Mouse (Mus musculus): Measurements from ENCODE around the gene Dpm2.

Dpm2 gene

GRCm38 (mm10) chr2:32570698-32571494, at the start of gene Dpm2:
Dpm2 (plus strand) TSS chr2:32570858.
- DNase-seq (ENCODE audit: low spot score in 2 of 2): peak; percentile 90 to 92

- no peak for DNase-seq (ENCODE audit: low spot score in 2 of 2)
Measured at GRCm38 (mm10) chr2:32524536-32525031, 46.1 kb upstream of the Dpm2 start.

GRCm38 (mm10) chr2:32525816-32526215, 44.8 kb upstream of the Dpm2 start:
- DNase-seq (ENCODE audit: low spot score in 2 of 2): no peak

- no peak for DNase-seq (ENCODE audit: low spot score in 2 of 2)
Measured at GRCm38 (mm10) chr2:32527468-32527966, 43.1 kb upstream of the Dpm2 start.

GRCm38 (mm10) chr2:32528326-32528725, 42.3 kb upstream of the Dpm2 start:
- no peak for DNase-seq (ENCODE audit: low spot score in 2 of 2)

GRCm38 (mm10) chr2:32530479-32530878, 40.2 kb upstream of the Dpm2 start:
- DNase-seq (ENCODE audit: low spot score in 2 of 2): no peak

- DNase-seq (ENCODE audit: low spot score in 2 of 2): no peak
Measured at GRCm38 (mm10) chr2:32533163-32533562, 37.5 kb upstream of the Dpm2 start.

- DNase-seq (ENCODE audit: low spot score in 2 of 2): peak; percentile 61 to 70
Measured at GRCm38 (mm10) chr2:32534061-32534732, 36.5 kb upstream of the Dpm2 start.

- peak; percentile 96 to 98 for DNase-seq (ENCODE audit: low spot score in 2 of 2)
Measured at GRCm38 (mm10) chr2:32534733-32535471, 35.8 kb upstream of the Dpm2 start, which contains the start of gene Fam102a. Fam102a (plus strand) TSS chr2:32535332.

- DNase-seq (ENCODE audit: low spot score in 2 of 2): peak; percentile 43 to 53
Measured at GRCm38 (mm10) chr2:32535501-32535991, 35.1 kb upstream of the Dpm2 start.

- no peak for DNase-seq (ENCODE audit: low spot score in 2 of 2)
Measured at GRCm38 (mm10) chr2:32536086-32536633, 34.5 kb upstream of the Dpm2 start.

GRCm38 (mm10) chr2:32536634-32537359, 33.9 kb upstream of the Dpm2 start:
- DNase-seq (ENCODE audit: low spot score in 2 of 2): peak; percentile 58 to 62

GRCm38 (mm10) chr2:32537360-32537905, 33.2 kb upstream of the Dpm2 start:
- DNase-seq (ENCODE audit: low spot score in 2 of 2): peak in 1 of 2 experiments; percentile 39

- peak; percentile 48 to 62 for DNase-seq (ENCODE audit: low spot score in 2 of 2)
Measured at GRCm38 (mm10) chr2:32537941-32538340, 32.7 kb upstream of the Dpm2 start.

GRCm38 (mm10) chr2:32538461-32538860, 32.2 kb upstream of the Dpm2 start:
- no peak for DNase-seq (ENCODE audit: low spot score in 2 of 2)

- no peak for DNase-seq (ENCODE audit: low spot score in 2 of 2)
Measured at GRCm38 (mm10) chr2:32539452-32539981, 31.1 kb upstream of the Dpm2 start.

GRCm38 (mm10) chr2:32541333-32541908, 29.2 kb upstream of the Dpm2 start:
- DNase-seq (ENCODE audit: low spot score in 2 of 2): no peak

GRCm38 (mm10) chr2:32541986-32542573, 28.6 kb upstream of the Dpm2 start:
- DNase-seq (ENCODE audit: low spot score in 2 of 2): no peak

GRCm38 (mm10) chr2:32543031-32543449, 27.6 kb upstream of the Dpm2 start:
- DNase-seq (ENCODE audit: low spot score in 2 of 2): no peak
